Mouse (Mus musculus) myocyte (in vitro differentiated cells): ENCODE results near the gene Aars2. TPM values are rescaled to one million over a fixed set of nuclear protein-coding genes. Genes with fewer than 3 reads are reported as not detected.

Experiments
- H3K27me3 ChIP-seq: one replicate; pipeline ENCODE4 v1.6.1; 2011; ENCODE audit not compliant: control insufficient read depth, insufficient read depth, insufficient read length
- H3K36me3 ChIP-seq: one replicate; pipeline ENCODE4 v1.6.1; 2011; ENCODE audit not compliant: control insufficient read depth, insufficient read depth
- H3K4me2 ChIP-seq: one replicate; pipeline ENCODE4 v1.6.1; 2011; ENCODE audit warnings: low read depth, control low read depth
- H3K4me3 ChIP-seq: one replicate; pipeline ENCODE4 v1.5.1; 2011; ENCODE audit warnings: mild to moderate bottlenecking, control low read depth, moderate library complexity
- H3K79me2 ChIP-seq: one replicate; pipeline ENCODE4 v1.6.1; 2011; ENCODE audit not compliant: control insufficient read depth, insufficient read depth
- H3ac ChIP-seq: one replicate; pipeline ENCODE4 v1.6.1; 2011; ENCODE audit not compliant: control insufficient read depth, insufficient read length
- CEBPB ChIP-seq: IDR thresholded peaks from 2 replicates; pipeline ENCODE4 v1.6.1; 2011; ENCODE audit warnings: mild to moderate bottlenecking, moderate library complexity; ENCODE audit not compliant: poor library complexity, insufficient read depth, severe bottlenecking
- E2F4 ChIP-seq: IDR thresholded peaks from one replicate; pipeline ENCODE4 v1.6.1; 2011; ENCODE audit warnings: mild to moderate bottlenecking, control low read depth, moderate library complexity; ENCODE audit not compliant: insufficient read depth
- MAX ChIP-seq: IDR thresholded peaks from one replicate; pipeline ENCODE4 v1.6.1; 2011; ENCODE audit warnings: low read depth, mild to moderate bottlenecking, control low read depth
- MYOD1 ChIP-seq, 3 experiments: IDR thresholded peaks; one replicate each; pipeline ENCODE4 v1.6.1; 2011; ENCODE audit warnings: control low read depth in 2 of 3, low read depth in 2 of 3, mild to moderate bottlenecking in 2 of 3, moderate library complexity in 1 of 3; ENCODE audit not compliant: insufficient read length in 2 of 3, control insufficient read depth in 1 of 3
- MYOG ChIP-seq, 3 experiments: IDR thresholded peaks; one replicate each; pipeline ENCODE4 v1.6.1; 2011; ENCODE audit warnings: control low read depth in 2 of 3, low read depth in 2 of 3, mild to moderate bottlenecking in 2 of 3; ENCODE audit not compliant: insufficient read length in 2 of 3, control insufficient read depth in 1 of 3, insufficient read depth in 1 of 3
- POLR2A ChIP-seq: IDR thresholded peaks from one replicate; pipeline ENCODE4 v1.6.1; 2011; ENCODE audit warnings: low read depth, mild to moderate bottlenecking, control low read depth, moderate library complexity; ENCODE audit not compliant: insufficient read length
- POLR2AphosphoS2 ChIP-seq: IDR thresholded peaks from one replicate; pipeline ENCODE4 v1.6.1; 2011; ENCODE audit warnings: low read depth, control low read depth; ENCODE audit not compliant: insufficient read length
- REST ChIP-seq: IDR thresholded peaks from one replicate; pipeline ENCODE4 v1.6.1; 2011; ENCODE audit warnings: mild to moderate bottlenecking, control low read depth, moderate library complexity; ENCODE audit not compliant: insufficient read depth, insufficient read length
- SRF ChIP-seq: IDR thresholded peaks from one replicate; pipeline ENCODE4 v1.6.1; 2011; ENCODE audit warnings: low read depth; ENCODE audit not compliant: control insufficient read depth, insufficient read length
- TCF12 ChIP-seq: IDR thresholded peaks from one replicate; pipeline ENCODE4 v1.6.1; 2011; ENCODE audit warnings: mild to moderate bottlenecking, control low read depth; ENCODE audit not compliant: poor library complexity, insufficient read depth, severe bottlenecking
- TCF3 ChIP-seq: IDR thresholded peaks from one replicate; pipeline ENCODE4 v1.6.1; 2011; ENCODE audit warnings: low read depth, control low read depth; ENCODE audit not compliant: insufficient read length
- USF1 ChIP-seq: IDR thresholded peaks from one replicate; pipeline ENCODE4 v1.6.1; 2011; ENCODE audit warnings: low read depth, mild to moderate bottlenecking, control low read depth, moderate library complexity
- polyA plus RNA-seq: library from polyadenylated mRNA; unstranded; fragments of >200 nt; fragmentation: generic; extraction: Trizol; gene quantifications from one replicate; pipeline ENCODE4 v1.2.1, GENCODE M21; 2012; ENCODE audit warnings: missing spikeins

The Aars2 gene
- polyA plus RNA-seq, 1 experiment = 15.5 TPM

- Histone ChIP-seq H3K4me2 (no peak overlapping the region), H3ac (no peak overlapping the region), H3K79me2 (no peaks in the 10 kb centered on the region), H3K4me3 (no peak overlapping the region), H3K36me3 (no peaks in the 10 kb centered on the region), H3K27me3 (no peaks in the 10 kb centered on the region)
- TF ChIP-seq TCF3 (no peak), SRF (no peak), POLR2A (no peak), CEBPB (no peak), E2F4 (no peak), POLR2AphosphoS2 (no peak), MAX (no peak)
Measured at GRCm38 (mm10) chr17:45516488-45516887, 9.8 kb downstream of the Aars2 start.

GRCm38 (mm10) chr17:45517135-45517534 is 10.5 kb downstream of the Aars2 start:
- H3K79me2 ChIP-seq = no peaks in the 10 kb centered on the region
- peaks cover under 1% of the 10 kb centered on the region for H3K27me3 ChIP-seq
- H3K4me2 ChIP-seq = no peak overlapping the region
- H3ac ChIP-seq = no peak overlapping the region
- H3K36me3 ChIP-seq = no peaks in the 10 kb centered on the region
- TF ChIP-seq TCF3 (no peak), MAX (no peak), USF1 (no peak), CEBPB (no peak), POLR2A (no peak), SRF (no peak), MYOG (IDR thresholded peaks at IDR 0.05; ENCODE audit: control insufficient read depth in 1 of 3, insufficient read depth in 1 of 3, insufficient read length in 2 of 3, low read depth in 2 of 3) (no peak), MYOD1 (IDR thresholded peaks at IDR 0.05; ENCODE audit: control insufficient read depth in 1 of 3, insufficient read length in 2 of 3, low read depth in 2 of 3) (no peak), TCF12 (no peak), POLR2AphosphoS2 (no peak), E2F4 (no peak), REST (no peak)
- no peak overlapping the region for H3K4me3 ChIP-seq

- H3K4me2 ChIP-seq = no peak overlapping the region
- TF ChIP-seq MAX (no peak), POLR2A (no peak), MYOG (IDR thresholded peaks at IDR 0.05; ENCODE audit: control insufficient read depth in 1 of 3, insufficient read depth in 1 of 3, insufficient read length in 2 of 3, low read depth in 2 of 3) (no peak), USF1 (no peak), CEBPB (no peak), TCF12 (no peak), SRF (no peak), POLR2AphosphoS2 (no peak), REST (no peak), TCF3 (no peak), E2F4 (no peak), MYOD1 (IDR thresholded peaks at IDR 0.05; ENCODE audit: control insufficient read depth in 1 of 3, insufficient read length in 2 of 3, low read depth in 2 of 3) (no peak)
- H3ac ChIP-seq = no peak overlapping the region
- peaks cover 6% of the 10 kb centered on the region for H3K27me3 ChIP-seq
- no peaks in the 10 kb centered on the region for H3K36me3 ChIP-seq
- no peaks in the 10 kb centered on the region for H3K79me2 ChIP-seq
- no peak overlapping the region for H3K4me3 ChIP-seq
Measured at GRCm38 (mm10) chr17:45517549-45518215, 11.0 kb downstream of the Aars2 start.

- Histone ChIP-seq H3K79me2 (no peaks in the 10 kb centered on the region), H3K4me2 (no peak overlapping the region), H3ac (no peak overlapping the region), H3K4me3 (no peak overlapping the region), H3K36me3 (no peaks in the 10 kb centered on the region), H3K27me3 (peaks cover 15% of the 10 kb centered on the region)
- TF ChIP-seq USF1 = no peak
- TF ChIP-seq TCF3 = no peak
- TF ChIP-seq POLR2AphosphoS2 = no peak
- no peak for TF ChIP-seq POLR2A
- TF ChIP-seq REST = no peak
- no peak for TF ChIP-seq E2F4
- no peak for TF ChIP-seq MYOD1 (IDR thresholded peaks at IDR 0.05; ENCODE audit: control insufficient read depth in 1 of 3, insufficient read length in 2 of 3, low read depth in 2 of 3)
- TF ChIP-seq MAX = no peak
Measured at GRCm38 (mm10) chr17:45518766-45519475, 12.3 kb downstream of the Aars2 start.

GRCm38 (mm10) chr17:45520136-45520535 is 13.5 kb downstream of the Aars2 start:
- Histone ChIP-seq H3K4me2 (no peak overlapping the region), H3K79me2 (no peaks in the 10 kb centered on the region), H3ac (no peak overlapping the region), H3K4me3 (no peak overlapping the region), H3K36me3 (no peaks in the 10 kb centered on the region), H3K27me3 (peaks cover 27% of the 10 kb centered on the region)
- TF ChIP-seq POLR2A (no peak), CEBPB (no peak), TCF12 (no peak), E2F4 (no peak), MYOD1 (IDR thresholded peaks at IDR 0.05; ENCODE audit: control insufficient read depth in 1 of 3, insufficient read length in 2 of 3, low read depth in 2 of 3) (no peak), REST (no peak)
